Mouse (Mus musculus) neural tube, embryonic 12.5 days (tissue): Measurements from ENCODE around the gene Rab6b. TPM values are rescaled to one million over a fixed set of nuclear protein-coding genes. Genes with fewer than 3 reads are reported as not detected.
A peak's percentile ranks its signal among the peaks of the same experiment; 100 is the strongest.
"Not testable (repeated sequence)": the region's sequence is repeated elsewhere in the genome, so short reads cannot be mapped to it uniquely, and the experiment has no call there.

Experiments
- ATAC-seq: fragments of 200-750 bp; cut with Nextera tagmentation; 2 replicates; pipeline ENCODE4 v1.8.0; 2017; ENCODE audit warnings: low read depth, mild to moderate bottlenecking, moderate TSS enrichment, moderate library complexity; ENCODE audit not compliant: low FRiP score
- H3K27ac ChIP-seq: fragments of 300-500 bp; sonication (generic); 2 replicates; pipeline ENCODE4 v1.5.1; 2016
- H3K27me3 ChIP-seq: fragments of 300-500 bp; sonication (generic); replicated peaks from 2 replicates; pipeline ENCODE4 v1.6.1; 2016; ENCODE audit warnings: mild to moderate bottlenecking
- H3K36me3 ChIP-seq: fragments of 300-500 bp; sonication (generic); 2 replicates; pipeline ENCODE4 v1.6.1; 2016; ENCODE audit warnings: mild to moderate bottlenecking
- H3K4me1 ChIP-seq: fragments of 300-500 bp; sonication (generic); 2 replicates; pipeline ENCODE4 v1.6.1; 2016
- H3K4me2 ChIP-seq: fragments of 300-500 bp; sonication (generic); replicated peaks from 2 replicates; pipeline ENCODE4 v1.6.1; 2016; ENCODE audit warnings: mild to moderate bottlenecking
- H3K4me3 ChIP-seq: fragments of 300-500 bp; sonication (generic); 2 replicates; pipeline ENCODE4 v1.5.1; 2016
- H3K9ac ChIP-seq: fragments of 300-500 bp; sonication (generic); 2 replicates; pipeline ENCODE4 v1.6.1; 2016; ENCODE audit warnings: mild to moderate bottlenecking
- H3K9me3 ChIP-seq: fragments of 300-500 bp; sonication (generic); 2 replicates; pipeline ENCODE4 v1.6.1; 2016; ENCODE audit warnings: mild to moderate bottlenecking
- WGBS: fragments of 180-500 bp; shearing (Covaris S2); methylation state at CpG from one replicate; pipeline ENCODE4 v1.1.7; 2016; 5-methylcytosine and 5-hydroxymethylcytosine counted together
- polyA plus RNA-seq: library from polyadenylated mRNA; unstranded; fragments of >200 nt; fragmentation: Nextera tagmentation; extraction: Ambion mirVana; gene quantifications from 2 replicates; pipeline ENCODE4 v1.2.1, GENCODE M21; 2016

Rab6b gene
- polyA plus RNA-seq, 1 experiment from 2014 or later = 61.1 TPM

DNA sequence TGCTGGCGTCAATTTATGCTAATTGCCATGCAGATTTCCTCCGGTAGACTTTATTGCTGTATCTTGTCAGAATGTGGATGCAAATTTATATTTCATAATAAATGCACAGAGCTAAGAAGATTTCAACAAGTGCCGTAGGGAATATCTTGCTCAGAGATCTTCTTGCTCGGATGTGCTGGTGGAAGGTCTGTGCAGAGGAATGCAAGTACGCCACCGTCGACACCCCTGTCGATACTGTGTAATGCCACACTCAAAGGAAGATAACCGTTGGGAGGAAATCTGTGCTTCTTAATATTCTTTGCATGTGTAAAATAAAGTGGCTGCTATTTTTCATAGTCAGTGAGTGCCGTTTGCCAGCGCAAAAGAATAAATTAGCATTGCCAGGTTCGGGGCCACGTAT lies 35.5 kb downstream of the Rab6b start:
- peak; percentile 64; the same call in 1 of the 2 replicates for ATAC-seq
- Histone ChIP-seq H3K4me2 (peak overlapping the region; percentile 22), H3K4me1 (peaks cover 50% of the 10 kb centered on the region), H3K36me3 (peaks cover 18% of the 10 kb centered on the region), H3K27me3 (no peaks in the 10 kb centered on the region), H3K27ac (0 out of 2 replicates have a peak overlapping the region, but pooled peaks have one; percentile 28), H3K9ac (no peak overlapping the region), H3K4me3 (no peak overlapping the region), H3K9me3 (no peaks in the 10 kb centered on the region)
- 43% methylated on average over 13 of the region's 13 CpGs for WGBS

DNA sequence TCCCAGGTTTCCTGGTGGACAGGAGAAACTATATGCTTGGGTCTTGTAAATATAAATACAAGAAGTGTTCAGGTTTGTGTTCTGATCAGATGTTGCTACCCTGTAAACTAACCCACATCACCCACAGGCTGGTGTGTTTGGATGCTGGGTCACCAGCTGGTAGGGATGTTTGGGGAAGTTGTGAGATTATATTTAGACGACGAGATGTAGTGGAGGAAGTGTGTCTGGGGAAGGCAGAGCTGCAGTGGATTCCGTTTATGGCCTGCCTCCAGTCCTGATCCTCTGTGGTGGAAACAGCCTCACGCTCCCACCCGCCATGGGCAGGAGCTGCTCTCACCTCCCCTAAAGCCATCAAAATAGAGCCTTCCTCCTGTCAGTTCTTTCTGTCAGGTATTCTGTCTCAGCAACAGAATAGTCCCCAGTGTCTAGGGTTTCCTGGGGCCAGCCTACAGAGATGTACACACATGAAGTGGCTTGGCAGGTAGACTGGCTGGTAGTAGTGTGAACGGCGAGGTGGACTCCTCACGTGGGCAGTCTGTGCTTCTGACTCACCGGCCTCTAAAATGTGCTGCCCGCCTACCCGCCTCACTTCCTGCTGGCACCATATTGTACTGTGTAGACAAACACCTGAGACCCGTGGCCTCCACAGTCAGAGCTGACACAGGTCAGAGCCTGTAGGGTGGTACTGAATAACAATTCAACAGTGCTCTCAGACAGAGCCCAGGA lies 37.6 kb downstream of the Rab6b start:
- Histone ChIP-seq H3K27ac (no peak overlapping the region), H3K9me3 (no peaks in the 10 kb centered on the region), H3K4me3 (no peak overlapping the region), H3K36me3 (peaks cover 6% of the 10 kb centered on the region; the same call in 1 of the 2 replicates), H3K4me2 (no peak overlapping the region), H3K27me3 (no peaks in the 10 kb centered on the region), H3K4me1 (peaks cover 40% of the 10 kb centered on the region), H3K9ac (no peak overlapping the region)
- 89% methylated on average over 12 of the region's 12 CpGs for WGBS
- ATAC-seq = no peak

DNA sequence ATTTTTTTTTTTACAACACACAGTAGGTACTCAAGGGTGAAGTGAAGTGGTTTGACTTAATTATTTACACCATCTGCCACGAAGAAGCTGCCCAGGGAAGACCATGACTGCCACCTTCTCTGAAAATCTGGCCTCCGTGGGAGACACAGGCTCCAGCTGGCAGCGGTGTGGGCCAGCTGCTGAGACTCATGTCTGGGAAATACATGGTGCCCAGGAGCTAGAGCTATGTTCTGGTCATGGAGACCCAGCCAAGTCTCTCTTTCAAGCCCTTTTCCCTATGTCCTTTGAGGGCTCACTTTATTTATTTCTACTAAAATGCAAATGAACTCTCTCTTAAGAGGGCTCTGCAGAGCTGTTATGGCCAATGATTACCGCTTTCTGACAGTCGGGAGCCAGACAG lies 41.7 kb downstream of the Rab6b start:
- Histone ChIP-seq H3K4me2 (no peak overlapping the region), H3K4me3 (no peak overlapping the region), H3K4me1 (peaks cover 1% of the 10 kb centered on the region; the same call in 1 of the 2 replicates), H3K27ac (no peak overlapping the region), H3K9me3 (no peaks in the 10 kb centered on the region), H3K27me3 (no peaks in the 10 kb centered on the region), H3K36me3 (peaks cover 4% of the 10 kb centered on the region; the same call in 1 of the 2 replicates), H3K9ac (no peak overlapping the region)
- 66% methylated on average over 5 of the region's 5 CpGs for WGBS
- ATAC-seq = no peak

DNA sequence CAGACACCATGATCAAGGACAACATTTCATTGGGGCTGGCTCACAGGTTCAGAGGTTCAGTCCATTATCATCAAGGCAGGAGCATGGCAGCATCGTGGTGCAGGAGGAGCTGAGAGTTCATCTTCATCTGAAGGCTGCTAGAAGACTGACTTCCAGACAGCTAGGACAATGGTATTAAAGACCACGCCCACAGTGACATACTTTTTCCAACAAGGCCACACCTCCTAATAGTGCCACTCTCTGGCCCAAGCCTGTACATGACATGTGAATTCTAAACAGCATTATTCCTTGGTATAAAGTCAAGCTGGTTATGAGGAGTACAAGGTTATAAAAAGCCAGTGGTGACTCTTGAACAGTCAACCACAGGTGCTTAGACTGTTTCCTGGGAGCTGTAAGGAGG lies 43.0 kb downstream of the Rab6b start:
- Histone ChIP-seq H3K4me1 (no peaks in the 10 kb centered on the region), H3K9ac (no peak overlapping the region), H3K36me3 (peaks cover 4% of the 10 kb centered on the region; the same call in 1 of the 2 replicates), H3K27me3 (no peaks in the 10 kb centered on the region), H3K9me3 (no peaks in the 10 kb centered on the region), H3K27ac (no peak overlapping the region), H3K4me3 (no peak overlapping the region), H3K4me2 (no peak overlapping the region)
- WGBS = 86% methylated on average over 2 of the region's 2 CpGs
- no peak for ATAC-seq

DNA sequence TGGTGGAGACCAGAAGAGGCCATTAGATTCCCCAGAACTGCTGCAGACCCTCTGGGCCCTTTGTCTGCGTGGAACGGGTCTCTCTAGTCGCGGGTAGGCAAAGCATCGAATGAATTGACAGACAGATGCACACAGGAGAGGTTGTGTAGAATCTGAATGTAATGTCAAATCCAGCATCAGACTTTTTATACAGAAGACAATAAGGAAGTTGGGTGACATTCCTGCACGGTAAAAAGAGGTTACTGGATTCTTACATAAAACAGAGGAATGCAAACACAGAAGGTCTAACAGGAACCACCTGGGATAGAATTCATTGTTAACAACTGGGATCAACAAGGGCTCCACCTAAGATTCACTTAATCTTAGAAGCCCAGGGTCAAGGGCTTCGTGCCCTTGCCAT lies 43.6 kb downstream of the Rab6b start:
- not testable (repeated sequence) for H3K9ac ChIP-seq, H3K4me3 ChIP-seq, H3K27ac ChIP-seq, H3K36me3 ChIP-seq, H3K4me1 ChIP-seq, H3K27me3 ChIP-seq, H3K4me2 ChIP-seq, H3K9me3 ChIP-seq, ATAC-seq
- 90% methylated on average over 7 of the region's 7 CpGs for WGBS

DNA sequence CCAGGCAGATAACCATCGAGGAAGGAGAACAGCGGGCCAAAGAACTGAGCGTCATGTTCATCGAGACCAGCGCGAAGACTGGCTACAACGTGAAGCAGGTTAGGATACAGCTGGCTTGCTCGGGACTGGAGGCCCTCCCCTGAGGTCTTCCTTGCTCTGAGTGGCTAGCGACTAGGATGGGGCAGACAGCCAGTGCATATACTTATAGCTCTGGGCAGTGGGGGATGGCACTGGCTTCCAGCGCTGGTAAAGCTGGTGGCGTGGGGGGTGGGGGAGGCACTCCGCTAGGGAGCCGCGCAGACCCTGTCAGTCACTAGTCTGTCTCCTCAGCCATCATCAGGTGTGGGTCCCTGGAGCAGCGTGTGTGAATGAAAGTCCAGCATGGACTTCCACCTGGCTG lies 52.2 kb downstream of the Rab6b start:
- no peaks in the 10 kb centered on the region for H3K9me3 ChIP-seq
- H3K4me3 ChIP-seq = no peak overlapping the region
- H3K27ac ChIP-seq = no peak overlapping the region
- H3K27me3 ChIP-seq = no peaks in the 10 kb centered on the region
- no peak for ATAC-seq
- H3K4me2 ChIP-seq = no peak overlapping the region
- H3K4me1 ChIP-seq = no peaks in the 10 kb centered on the region; the same call in 1 of the 2 replicates
- no peak overlapping the region for H3K9ac ChIP-seq
- 80% methylated on average over 15 of the region's 15 CpGs for WGBS
- peaks cover 70% of the 10 kb centered on the region for H3K36me3 ChIP-seq

DNA sequence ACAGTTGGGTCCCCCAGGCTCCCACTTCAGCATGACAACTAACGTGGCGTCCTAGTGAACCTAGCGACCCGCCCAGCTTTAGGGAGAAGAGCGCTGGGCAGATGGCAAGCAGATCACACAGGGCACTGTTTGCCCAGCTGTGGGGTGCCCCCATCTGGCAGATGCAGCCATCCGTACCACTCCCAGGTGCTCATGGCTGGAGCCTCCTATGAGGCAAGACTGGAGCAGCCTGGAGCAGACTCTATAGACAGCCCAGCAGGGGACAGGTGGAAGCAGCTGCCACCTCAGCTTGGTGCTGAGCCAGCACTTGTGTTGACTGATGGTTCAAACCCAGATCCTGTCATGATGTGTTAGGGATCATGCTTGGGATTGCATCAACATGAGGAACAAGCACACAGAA lies 56.5 kb downstream of the Rab6b start:
- H3K27ac ChIP-seq = no peak overlapping the region
- no peak overlapping the region for H3K9ac ChIP-seq
- no peaks in the 10 kb centered on the region for H3K9me3 ChIP-seq
- H3K27me3 ChIP-seq = no peaks in the 10 kb centered on the region
- peak; percentile 48; the same call in 1 of the 2 replicates for ATAC-seq
- no peak overlapping the region for H3K4me3 ChIP-seq
- no peak overlapping the region for H3K4me2 ChIP-seq
- peaks cover 6% of the 10 kb centered on the region for H3K4me1 ChIP-seq
- H3K36me3 ChIP-seq = peaks cover 57% of the 10 kb centered on the region
- WGBS = 77% methylated on average over 6 of the region's 6 CpGs

DNA sequence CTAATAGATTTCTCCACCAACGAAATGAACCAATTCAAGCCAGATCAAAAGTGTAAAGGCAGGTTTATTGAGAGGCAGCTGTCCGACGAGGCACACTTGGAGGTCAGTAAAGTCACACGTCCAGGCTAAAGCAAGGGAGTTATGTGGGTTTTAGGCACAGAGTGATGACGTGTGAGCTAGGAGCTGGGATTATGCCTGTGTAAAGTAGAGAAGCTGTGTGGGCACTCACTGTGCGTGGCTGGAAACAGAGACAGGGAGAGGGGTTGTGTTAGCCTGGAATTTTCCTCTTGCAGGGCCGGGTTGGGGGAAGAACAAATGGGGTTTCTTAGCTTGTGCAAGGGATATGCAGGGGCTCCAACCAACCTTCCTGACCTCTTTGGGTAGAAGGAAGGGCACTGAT lies 57.2 kb downstream of the Rab6b start:
- Histone ChIP-seq H3K4me2 (no peak overlapping the region), H3K27ac (no peak overlapping the region), H3K9me3 (no peaks in the 10 kb centered on the region), H3K9ac (no peak overlapping the region), H3K36me3 (peaks cover 50% of the 10 kb centered on the region), H3K27me3 (no peaks in the 10 kb centered on the region), H3K4me1 (peaks cover 6% of the 10 kb centered on the region), H3K4me3 (no peak overlapping the region)
- ATAC-seq = no peak
- 69% methylated on average over 7 of the region's 7 CpGs for WGBS

DNA sequence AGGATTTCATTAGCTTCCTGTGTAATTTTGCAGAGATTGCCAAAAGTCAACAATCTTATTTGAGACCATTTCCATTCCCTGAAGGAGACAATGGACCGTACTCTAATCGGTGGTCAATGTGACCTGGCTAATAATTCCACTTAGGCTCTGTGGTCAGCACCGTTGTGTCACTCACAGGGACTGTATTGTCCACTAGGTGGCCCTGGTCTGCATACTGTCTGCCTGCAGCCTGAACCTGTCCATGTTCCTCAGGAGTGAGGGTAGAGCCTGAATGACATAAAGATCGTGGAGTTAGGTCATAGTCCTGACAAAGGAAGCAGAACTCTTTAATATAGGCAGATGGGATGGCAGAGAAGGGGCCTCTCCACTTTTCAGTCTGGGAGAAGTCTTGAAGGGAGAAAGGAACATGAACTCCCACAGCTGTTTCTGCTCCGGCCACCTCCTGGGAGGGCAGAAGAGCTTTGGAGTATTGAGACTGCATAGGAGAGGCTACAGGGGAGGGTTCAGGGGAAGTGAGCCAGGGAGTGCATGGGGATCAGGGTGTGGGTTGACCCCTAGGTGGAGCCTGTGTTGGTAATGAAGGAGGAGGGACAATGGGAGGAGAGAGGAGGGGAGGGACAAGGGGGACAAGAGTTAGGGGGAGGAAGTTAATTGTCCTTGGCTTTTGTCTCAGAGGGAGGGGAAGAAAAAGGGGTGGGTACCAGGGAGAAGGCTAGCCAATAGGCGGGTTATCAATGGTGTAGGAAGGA lies 63.4 kb downstream of the Rab6b start:
- no peaks in the 10 kb centered on the region for H3K9me3 ChIP-seq
- WGBS = 54% methylated on average over 6 of the region's 6 CpGs
- H3K36me3 ChIP-seq = peaks cover 13% of the 10 kb centered on the region; the same call in 1 of the 2 replicates

DNA sequence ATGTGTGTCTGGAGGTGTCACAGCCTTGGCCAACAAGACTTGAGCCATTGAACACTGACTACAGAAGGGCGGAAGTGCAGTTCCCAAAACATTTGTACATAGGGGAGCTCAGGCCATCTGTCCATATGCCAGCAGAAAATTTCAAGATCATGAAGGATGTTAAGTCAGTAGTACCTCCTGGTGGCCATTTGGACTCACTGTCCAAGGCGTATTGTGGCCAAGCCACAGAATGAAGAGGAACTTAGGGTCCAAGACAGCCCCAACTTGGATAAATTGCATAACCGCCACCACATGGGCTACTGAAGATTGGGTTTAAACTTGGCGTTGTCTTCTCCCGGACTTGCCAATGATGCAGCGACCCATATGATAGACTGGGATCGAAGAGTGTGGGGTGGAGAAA lies 64.1 kb downstream of the Rab6b start:
- WGBS = 96% methylated on average over 7 of the region's 7 CpGs
- no peak for ATAC-seq
- H3K9me3 ChIP-seq = no peaks in the 10 kb centered on the region
- H3K9ac ChIP-seq = no peak overlapping the region
- peaks cover 15% of the 10 kb centered on the region for H3K4me1 ChIP-seq
- H3K36me3 ChIP-seq = peaks cover 13% of the 10 kb centered on the region; the same call in 1 of the 2 replicates
- no peaks in the 10 kb centered on the region for H3K27me3 ChIP-seq
- H3K4me3 ChIP-seq = no peak overlapping the region
- H3K27ac ChIP-seq = no peak overlapping the region
- no peak overlapping the region for H3K4me2 ChIP-seq

More for the DNA sequence above, 63.4 kb downstream of the Rab6b start:
- H3K4me2 ChIP-seq = no peak overlapping the region
- no peaks in the 10 kb centered on the region for H3K27me3 ChIP-seq
- H3K4me3 ChIP-seq = no peak overlapping the region
- no peak for ATAC-seq
- H3K9ac ChIP-seq = no peak overlapping the region
- no peak overlapping the region for H3K27ac ChIP-seq
- H3K4me1 ChIP-seq = peaks cover 8% of the 10 kb centered on the region

DNA sequence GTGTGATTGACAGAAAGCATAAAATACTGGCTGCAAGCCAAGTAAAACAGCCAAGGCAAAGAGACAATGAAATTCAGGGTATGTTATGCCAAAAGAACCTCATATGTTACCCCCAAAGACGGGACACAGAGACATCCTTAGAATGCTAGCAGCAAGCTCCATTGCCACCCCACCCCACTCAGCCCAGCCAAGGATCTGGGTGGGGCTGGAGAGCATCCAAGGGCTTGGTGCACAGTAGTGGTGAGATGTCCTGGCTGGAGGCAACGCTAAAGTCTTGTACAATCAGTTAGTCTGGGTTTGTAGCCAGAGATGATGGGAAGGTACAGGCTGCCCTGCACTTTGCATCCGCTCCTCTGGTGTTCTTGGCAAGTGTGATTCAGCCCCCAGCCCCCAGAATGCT lies 68.7 kb downstream of the Rab6b start:
- peak overlapping the region; percentile 61 for H3K4me2 ChIP-seq
- H3K27ac ChIP-seq = no peak overlapping the region
- peaks cover 14% of the 10 kb centered on the region for H3K4me1 ChIP-seq
- H3K27me3 ChIP-seq = no peaks in the 10 kb centered on the region
- H3K9me3 ChIP-seq = no peaks in the 10 kb centered on the region
- H3K4me3 ChIP-seq = no peak overlapping the region
- 70% methylated on average over 3 of the region's 3 CpGs for WGBS
- 0 out of 2 replicates have a peak overlapping the region, but pooled peaks have one; percentile 33 for H3K9ac ChIP-seq
- no peak for ATAC-seq
- peaks cover 17% of the 10 kb centered on the region for H3K36me3 ChIP-seq

DNA sequence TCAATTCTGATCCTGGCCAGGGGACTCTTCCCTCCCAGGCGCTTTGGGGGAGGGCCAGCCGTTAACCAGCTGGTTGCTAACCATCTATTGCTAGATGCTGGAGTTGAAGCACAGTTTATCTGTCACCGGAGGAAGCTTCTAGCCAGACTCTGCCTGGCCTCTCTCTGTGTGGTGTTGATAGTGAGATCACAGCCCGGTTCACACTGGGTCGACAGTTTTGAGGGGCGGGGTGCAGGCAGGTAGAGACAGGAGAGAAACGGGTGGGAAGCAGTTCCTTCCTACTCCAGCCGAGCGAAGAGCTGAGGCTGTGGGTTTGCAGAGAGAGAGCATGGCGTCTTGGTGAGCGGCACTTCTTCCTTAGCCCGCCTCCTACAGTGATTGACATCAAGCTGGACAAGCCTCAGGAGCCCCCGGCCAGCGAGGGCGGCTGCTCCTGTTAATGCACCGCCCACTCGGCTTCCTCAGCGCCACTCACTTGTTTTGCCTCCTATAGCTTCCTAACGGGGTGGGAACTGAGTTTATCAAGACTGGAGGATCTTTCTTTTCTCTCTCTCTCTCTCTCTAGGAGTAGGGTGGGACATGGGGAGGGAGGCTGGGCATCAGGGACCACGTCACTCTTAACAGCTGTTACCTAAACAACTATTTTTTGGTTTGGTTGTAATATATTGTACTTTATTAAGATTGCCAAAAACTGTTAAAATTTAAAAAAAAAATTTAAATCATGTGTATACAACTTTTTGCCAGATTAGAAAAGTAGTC lies 69.4 kb downstream of the Rab6b start:
- 4% methylated on average over 20 of the region's 20 CpGs for WGBS

More for the DNA sequence above, 69.4 kb downstream of the Rab6b start:
- ATAC-seq = peak; percentile 81
- peaks cover 17% of the 10 kb centered on the region for H3K36me3 ChIP-seq
- H3K4me1 ChIP-seq = peaks cover 14% of the 10 kb centered on the region
- peak overlapping the region; percentile 23 for H3K4me3 ChIP-seq
- H3K9ac ChIP-seq = 0 out of 2 replicates have a peak overlapping the region, but pooled peaks have one; percentile 33
- no peaks in the 10 kb centered on the region for H3K27me3 ChIP-seq
- no peak overlapping the region for H3K27ac ChIP-seq
- H3K4me2 ChIP-seq = peak overlapping the region; percentile 61
- H3K9me3 ChIP-seq = no peaks in the 10 kb centered on the region
